Mouse (Mus musculus): Measurements from ENCODE around the gene Atg2a. TPM values are rescaled to one million over a fixed set of nuclear protein-coding genes. Genes with fewer than 3 reads are reported as not detected.

Gene Atg2a
- 32.4 and 33.4 TPM in 2 replicates for total RNA-seq (2015; ENCODE audit: low replicate concordance)
- total RNA-seq (2017; ENCODE audit: low replicate concordance): 32.2 and 39.0 TPM in 2 replicates

GRCm38 (mm10) chr19:6241274-6242107 lies at the start of gene Atg2a:
TSS of gene Atg2a (plus strand) at chr19:6241668.
- ATAC-seq (replicated peaks; ENCODE audit: low FRiP score, poor library complexity, severe bottlenecking): peak; percentile 84

DNA sequence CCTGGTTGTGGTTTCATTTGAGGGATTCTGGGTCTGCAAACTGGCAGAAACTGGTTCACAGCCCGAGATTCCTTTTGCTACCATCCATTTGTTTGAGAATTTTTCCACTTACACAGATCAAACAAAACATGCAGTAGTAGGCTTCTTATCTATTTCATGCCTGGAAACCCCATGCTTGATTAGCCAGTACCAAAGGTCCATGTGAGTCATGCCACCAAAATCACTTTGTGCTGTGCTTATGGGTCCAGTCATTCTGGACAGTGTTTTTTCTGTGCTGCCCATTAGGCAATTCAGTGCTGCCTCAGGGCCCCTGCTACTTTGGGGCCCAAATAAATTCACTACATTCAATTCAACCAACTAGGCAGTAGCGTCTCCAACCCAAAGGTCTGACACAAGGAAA lies 37.2 kb upstream of the Atg2a start:
- no peak for ATAC-seq (replicated peaks; ENCODE audit: low FRiP score, poor library complexity, severe bottlenecking)

DNA sequence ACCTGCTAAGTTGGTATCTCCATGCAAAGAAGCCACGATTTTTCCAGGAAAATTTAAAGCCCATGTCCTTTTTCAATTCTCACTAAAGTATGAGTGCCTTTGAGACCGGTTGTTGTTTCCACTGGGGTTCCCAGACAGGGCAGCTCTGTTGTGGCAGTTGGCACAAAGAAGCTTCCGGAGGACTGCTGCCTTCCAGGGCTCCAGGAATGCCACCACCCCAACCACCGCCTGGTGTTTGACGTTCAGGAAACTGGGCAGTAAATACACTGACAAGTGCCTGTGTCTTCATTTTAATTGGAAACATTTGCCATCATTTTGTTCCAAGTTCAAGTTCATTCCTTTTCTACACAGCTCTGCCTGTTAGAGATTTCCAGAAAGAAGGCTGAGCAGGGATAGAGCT lies 34.8 kb upstream of the Atg2a start:
- no peak for ATAC-seq (replicated peaks; ENCODE audit: low FRiP score, poor library complexity, severe bottlenecking)

- ATAC-seq (replicated peaks; ENCODE audit: low FRiP score, poor library complexity, severe bottlenecking): no peak
Observed at GRCm38 (mm10) chr19:6216046-6216705, 25.3 kb upstream of the Atg2a start.

DNA sequence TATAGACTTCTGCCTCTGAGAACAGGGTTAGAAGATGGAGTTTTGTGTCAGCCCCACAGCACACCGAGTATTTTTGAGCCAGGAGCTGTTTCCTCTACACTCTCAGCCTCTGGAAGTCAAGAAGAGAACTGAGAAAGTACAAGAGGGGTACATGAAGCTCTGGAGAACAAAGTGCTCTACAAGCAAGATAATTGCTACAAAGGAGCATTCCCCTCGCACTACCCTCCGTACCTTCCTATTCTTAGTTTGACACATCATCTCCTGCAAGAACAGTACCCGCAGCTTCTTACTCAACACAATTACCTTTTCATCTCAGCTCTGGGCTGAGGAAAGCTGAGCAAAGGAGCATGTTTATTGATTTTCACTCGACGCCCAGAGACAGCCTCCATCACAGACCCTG lies 22.9 kb upstream of the Atg2a start:
- ATAC-seq (replicated peaks; ENCODE audit: low FRiP score, poor library complexity, severe bottlenecking): no peak

DNA sequence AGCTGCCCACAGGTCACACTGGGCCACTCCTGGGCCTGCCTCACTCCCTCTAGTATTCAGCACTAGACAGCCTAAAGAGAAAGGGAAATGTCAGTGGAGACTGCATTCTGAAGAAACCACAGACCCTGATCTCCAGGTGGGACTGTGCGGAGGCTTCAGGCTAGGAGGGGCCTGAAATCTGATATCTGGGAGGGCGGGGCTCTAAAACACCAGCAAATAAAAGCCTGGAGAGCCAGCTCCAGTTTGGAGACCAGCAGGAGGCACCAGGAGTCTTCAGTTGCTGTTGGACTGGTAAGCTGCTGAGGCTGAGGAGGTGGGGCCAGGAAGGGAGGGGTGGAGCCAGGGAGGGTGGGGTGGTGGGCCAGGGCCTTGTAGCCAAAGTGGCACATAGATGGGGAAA lies 15.3 kb upstream of the Atg2a start, which contains the start of gene Gpha2:
Gene Gpha2, plus strand, starts transcription at position 246 of the 400 bp plus-strand sequence.
- no peak for ATAC-seq (replicated peaks; ENCODE audit: low FRiP score, poor library complexity, severe bottlenecking)

GRCm38 (mm10) chr19:6226763-6227162 lies 14.7 kb upstream of the Atg2a start:
- ATAC-seq (replicated peaks; ENCODE audit: low FRiP score, poor library complexity, severe bottlenecking): no peak

GRCm38 (mm10) chr19:6227864-6228263 lies 13.6 kb upstream of the Atg2a start:
- ATAC-seq (replicated peaks; ENCODE audit: low FRiP score, poor library complexity, severe bottlenecking): no peak

GRCm38 (mm10) chr19:6230411-6230810 lies 11.1 kb upstream of the Atg2a start:
- ATAC-seq (replicated peaks; ENCODE audit: low FRiP score, poor library complexity, severe bottlenecking): no peak

GRCm38 (mm10) chr19:6231036-6231435 lies 10.4 kb upstream of the Atg2a start:
- ATAC-seq (replicated peaks; ENCODE audit: low FRiP score, poor library complexity, severe bottlenecking): no peak

GRCm38 (mm10) chr19:6233647-6234046 lies 7.8 kb upstream of the Atg2a start:
- no peak for ATAC-seq (replicated peaks; ENCODE audit: low FRiP score, poor library complexity, severe bottlenecking)

DNA sequence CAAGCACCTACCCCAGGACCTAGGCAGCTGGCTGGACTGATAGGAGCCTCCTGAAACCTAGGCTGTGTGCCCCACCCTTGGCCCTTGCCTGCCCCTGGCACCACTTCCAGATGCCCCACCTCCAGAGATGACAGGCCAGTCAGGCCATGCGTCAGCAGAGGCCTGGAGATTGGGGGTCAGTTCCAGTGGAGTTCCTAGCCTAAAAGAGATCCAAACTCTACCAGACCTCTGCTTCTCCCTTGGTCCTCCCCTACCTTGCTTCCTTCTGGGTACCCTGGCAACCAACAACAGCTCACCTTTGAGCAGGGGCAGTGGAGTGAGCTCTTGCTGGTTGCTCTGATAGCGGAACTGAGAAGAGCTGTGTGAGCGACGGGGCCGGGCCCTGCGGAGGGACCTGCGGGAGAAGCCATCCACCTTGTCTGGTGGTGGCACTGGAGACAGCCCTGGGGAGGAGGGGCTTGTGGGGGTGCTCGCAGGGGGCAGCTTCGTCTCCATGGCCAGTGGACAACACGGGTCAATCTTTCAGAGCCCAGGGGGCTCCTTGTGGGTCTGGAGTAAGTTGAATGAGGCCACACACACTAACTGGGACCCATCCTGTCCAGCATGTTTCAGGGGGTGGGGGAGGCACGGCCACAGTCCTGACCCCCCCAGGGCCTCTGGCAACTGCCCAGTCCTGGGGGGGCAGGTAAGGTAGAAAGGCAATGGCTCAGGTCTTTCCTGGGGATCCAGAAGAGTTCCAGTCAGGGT lies 7.0 kb upstream of the Atg2a start:
- peak; percentile 81 for ATAC-seq (replicated peaks; ENCODE audit: low FRiP score, poor library complexity, severe bottlenecking)

- ATAC-seq (replicated peaks; ENCODE audit: low FRiP score, poor library complexity, severe bottlenecking): peak; percentile 66
Observed at GRCm38 (mm10) chr19:6235084-6236052, 6.1 kb upstream of the Atg2a start, which contains the start of gene Ppp2r5b. TSS of gene Ppp2r5b (minus strand) at chr19:6235872.

GRCm38 (mm10) chr19:6236053-6236441 lies 5.4 kb upstream of the Atg2a start:
- ATAC-seq (replicated peaks; ENCODE audit: low FRiP score, poor library complexity, severe bottlenecking): peak; percentile 72

DNA sequence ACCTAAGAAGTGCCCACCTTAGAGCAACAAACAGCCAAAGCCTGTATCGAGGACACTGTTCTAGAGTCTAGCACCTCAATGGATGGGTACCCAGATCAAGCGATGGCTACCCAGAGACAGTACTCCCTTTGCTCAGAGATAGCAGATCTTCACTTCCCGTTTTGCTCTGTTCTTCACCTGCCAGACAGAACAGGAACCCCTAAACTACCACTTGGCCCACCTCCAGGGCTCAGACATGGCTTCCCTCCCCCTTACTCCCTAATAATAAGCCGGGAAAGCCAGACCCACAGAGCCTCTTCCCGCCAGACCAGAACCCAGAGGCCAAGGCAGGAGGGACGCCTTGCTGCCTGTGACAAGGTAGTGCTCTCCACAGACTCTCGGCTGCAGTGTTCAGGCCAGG lies 4.6 kb upstream of the Atg2a start:
- ATAC-seq (replicated peaks; ENCODE audit: low FRiP score, poor library complexity, severe bottlenecking): no peak

DNA sequence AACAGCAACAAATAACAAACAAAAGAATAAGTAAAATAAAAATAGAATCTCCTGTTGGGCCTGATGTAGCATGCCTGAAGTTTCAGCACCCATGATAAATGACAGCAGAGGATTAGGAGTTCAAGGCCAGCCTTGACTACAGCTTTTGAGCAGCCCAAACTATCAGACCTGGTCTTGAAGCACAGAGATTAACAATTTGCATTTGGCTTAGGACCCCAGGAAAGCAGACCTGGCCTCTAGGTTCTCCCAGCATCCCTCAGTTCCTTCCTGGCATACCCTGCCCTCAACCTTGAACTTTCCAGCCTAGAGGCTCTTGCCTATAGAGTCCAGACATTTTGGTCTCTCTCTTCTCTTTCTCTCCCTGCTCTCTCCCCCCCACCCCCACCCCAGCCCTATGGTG lies 2.7 kb upstream of the Atg2a start:
- no peak for ATAC-seq (replicated peaks; ENCODE audit: low FRiP score, poor library complexity, severe bottlenecking)

- peak; percentile 27 for ATAC-seq (replicated peaks; ENCODE audit: low FRiP score, poor library complexity, severe bottlenecking)
Observed at GRCm38 (mm10) chr19:6240136-6240535, 1.3 kb upstream of the Atg2a start.

GRCm38 (mm10) chr19:6240725-6241124 lies 743 bp upstream of the Atg2a start:
- ATAC-seq (replicated peaks; ENCODE audit: low FRiP score, poor library complexity, severe bottlenecking): no peak

DNA sequence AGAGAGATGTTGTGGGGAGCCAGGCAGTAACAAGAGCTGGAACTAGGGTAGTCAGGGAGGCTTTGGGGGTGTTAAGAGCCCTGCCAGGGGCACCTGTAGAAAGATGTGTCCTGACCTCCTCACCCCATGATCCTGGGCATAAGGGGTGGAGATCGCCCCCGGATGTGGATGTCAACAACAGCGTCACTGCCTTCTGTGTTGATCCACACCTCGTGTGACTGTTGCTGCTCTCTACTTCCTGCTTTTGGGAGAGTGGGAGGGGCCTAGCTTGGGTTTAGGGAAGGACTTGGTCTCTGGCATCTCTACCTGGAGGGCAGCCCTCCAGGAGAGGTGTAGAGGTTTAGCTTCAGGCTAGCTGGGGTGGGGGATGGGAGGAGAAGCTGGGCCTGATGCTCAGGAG lies 813 bp downstream of the Atg2a start:
- peak; percentile 64 for ATAC-seq (replicated peaks; ENCODE audit: low FRiP score, poor library complexity, severe bottlenecking)

Measured in erythroblast, adult 5-6 weeks (primary cell).